Mouse (Mus musculus) liver, adult 2 months (tissue): Measurements from ENCODE around the gene Lrba. TPM values are rescaled to one million over a fixed set of nuclear protein-coding genes. Genes with fewer than 3 reads are reported as not detected.

Source experiments
- DNase-seq: peaks from one replicate; pipeline ENCODE4 v3.0.0-alpha.2; 2011; ENCODE audit warnings: low read depth, low spot score; ENCODE audit errors: extremely low read depth
- H3K27ac ChIP-seq: fragments of 200-500 bp; replicated peaks from 2 replicates; pipeline ENCODE4 v1.5.1; 2012; ENCODE audit warnings: low read depth, mild to moderate bottlenecking, control low read depth, inconsistent platforms, low read length; ENCODE audit not compliant: insufficient read depth
- H3K27me3 ChIP-seq: fragments of 200-500 bp; 2 replicates; pipeline ENCODE4 v1.6.1; 2012; ENCODE audit warnings: mild to moderate bottlenecking, moderate library complexity, low read length, inconsistent platforms; ENCODE audit not compliant: control insufficient read depth, insufficient read depth
- H3K36me3 ChIP-seq: fragments of 200-500 bp; 2 replicates; pipeline ENCODE4 v1.6.1; 2012; ENCODE audit warnings: low read length, inconsistent platforms; ENCODE audit not compliant: control insufficient read depth, insufficient read depth
- H3K4me1 ChIP-seq: fragments of 200-500 bp; 2 replicates; pipeline ENCODE4 v1.6.1; 2011; ENCODE audit warnings: low read length; ENCODE audit not compliant: control insufficient read depth, insufficient read depth
- H3K4me3 ChIP-seq: fragments of 200-500 bp; 2 replicates; pipeline ENCODE4 v1.5.1; 2011; ENCODE audit warnings: low read depth, mild to moderate bottlenecking, control low read depth, low read length, moderate library complexity; ENCODE audit not compliant: insufficient read depth
- H3K79me2 ChIP-seq: fragments of 200-500 bp; 2 replicates; pipeline ENCODE4 v1.6.1; 2012; ENCODE audit warnings: inconsistent platforms, mild to moderate bottlenecking, low read length, moderate library complexity; ENCODE audit not compliant: control insufficient read depth, insufficient read depth
- H3K9ac ChIP-seq: fragments of 200-500 bp; 2 replicates; pipeline ENCODE4 v1.6.1; 2012; ENCODE audit warnings: low read depth, mild to moderate bottlenecking, control low read depth, inconsistent platforms, low read length
- CTCF ChIP-seq: fragments of 200-500 bp; IDR thresholded peaks from 2 replicates; pipeline ENCODE4 v1.5.1; 2011; ENCODE audit warnings: low read depth, low read length, control low read depth
- POLR2A ChIP-seq: fragments of 200-500 bp; IDR thresholded peaks from 2 replicates; pipeline ENCODE4 v1.6.1; 2011; ENCODE audit warnings: low read length, control low read depth; ENCODE audit not compliant: insufficient read depth; ENCODE audit errors: extremely low read depth
- WGBS: fragments of 180-500 bp; shearing (Covaris S2); methylation state at CpG from one replicate; pipeline ENCODE4 v1.1.7; 2018; 5-methylcytosine and 5-hydroxymethylcytosine counted together
- polyA plus RNA-seq: library from polyadenylated mRNA; depleted of rRNA; stranded (reverse); fragments of >200 nt; gene quantifications from 2 replicates; pipeline ENCODE4 v1.2.3, GENCODE M21; 2012
- total RNA-seq: library from RNA; depleted of rRNA; stranded (reverse); fragments of >200 nt; gene quantifications from 2 replicates; pipeline ENCODE4 v1.2.3, GENCODE M21; 2014

Lrba gene
- total and polyA plus RNA-seq, 2 experiments = 8.4 to 26.1 TPM

- H3K79me2 ChIP-seq = no peaks in the 10 kb centered on the region
- DNase-seq = no peak
- no peak overlapping the region for H3K27ac ChIP-seq
- no peak overlapping the region for H3K9ac ChIP-seq
- H3K4me1 ChIP-seq = no peaks in the 10 kb centered on the region
- H3K36me3 ChIP-seq = no peaks in the 10 kb centered on the region
- TF ChIP-seq POLR2A (no peak), CTCF (no peak)
- no peaks in the 10 kb centered on the region for H3K27me3 ChIP-seq
- no peak overlapping the region for H3K4me3 ChIP-seq
- WGBS = 95% methylated on average over 3 of the region's 3 CpGs
Measured at GRCm38 (mm10) chr3:86572519-86573244, 348.2 kb downstream of the Lrba start.

DNA sequence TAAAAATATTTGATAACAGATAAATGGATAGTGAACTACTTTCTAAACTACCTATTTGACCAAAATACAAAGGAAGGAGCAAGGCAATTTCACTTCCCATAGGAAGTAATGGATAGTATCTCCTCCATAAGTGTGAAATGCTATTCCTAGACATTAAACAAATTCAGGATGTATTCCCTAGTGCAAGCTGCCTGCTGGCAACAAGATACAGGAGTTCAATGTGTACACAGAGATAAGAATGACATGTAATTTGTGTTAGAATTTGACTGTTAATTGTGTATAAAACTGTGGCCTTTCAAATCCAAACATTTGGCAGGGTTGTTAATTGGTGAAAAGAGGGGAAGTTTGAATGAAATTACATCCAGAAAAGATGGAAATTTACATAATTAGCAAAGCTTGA, 350.8 kb downstream of the Lrba start:
- Histone ChIP-seq H3K4me3 (no peak overlapping the region), H3K79me2 (no peaks in the 10 kb centered on the region), H3K36me3 (no peaks in the 10 kb centered on the region), H3K9ac (no peak overlapping the region), H3K27me3 (no peaks in the 10 kb centered on the region), H3K4me1 (no peaks in the 10 kb centered on the region), H3K27ac (no peak overlapping the region)
- no peak for DNase-seq
- TF ChIP-seq CTCF = no peak
- no peak for TF ChIP-seq POLR2A

DNA sequence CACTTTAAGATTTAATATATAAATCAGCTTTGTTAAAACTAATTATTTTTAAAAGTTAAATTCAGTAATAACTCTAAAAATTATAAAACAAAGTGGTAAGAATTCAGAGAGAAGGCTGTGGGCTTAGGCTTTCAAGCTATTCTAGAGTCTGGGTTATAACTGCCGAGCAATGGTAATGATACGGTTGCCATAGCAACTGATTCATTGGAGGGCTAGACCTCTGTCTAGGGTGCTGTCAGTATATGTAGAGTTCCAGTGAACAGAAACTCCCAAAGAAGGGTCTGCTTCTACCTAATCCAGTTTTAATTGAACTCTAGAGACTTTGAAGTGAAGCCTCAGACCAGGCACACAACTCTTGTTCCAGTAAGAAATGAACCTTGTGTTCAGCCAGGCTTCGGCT, 377.8 kb downstream of the Lrba start:
- H3K79me2 ChIP-seq = no peaks in the 10 kb centered on the region
- no peak overlapping the region for H3K4me3 ChIP-seq
- H3K27me3 ChIP-seq = no peaks in the 10 kb centered on the region
- H3K9ac ChIP-seq = no peak overlapping the region
- no peaks in the 10 kb centered on the region for H3K4me1 ChIP-seq
- WGBS = 93% methylated on average over 3 of the region's 3 CpGs
- H3K27ac ChIP-seq = no peak overlapping the region
- H3K36me3 ChIP-seq = no peaks in the 10 kb centered on the region
- TF ChIP-seq CTCF (no peak), POLR2A (no peak)
- DNase-seq = no peak

GRCm38 (mm10) chr3:86605775-86606174, 381.3 kb downstream of the Lrba start:
- DNase-seq = no peak
- TF ChIP-seq CTCF (no peak), POLR2A (no peak)
- Histone ChIP-seq H3K27me3 (no peaks in the 10 kb centered on the region), H3K4me3 (no peak overlapping the region), H3K27ac (no peak overlapping the region), H3K79me2 (no peaks in the 10 kb centered on the region), H3K4me1 (no peaks in the 10 kb centered on the region), H3K36me3 (no peaks in the 10 kb centered on the region), H3K9ac (no peak overlapping the region)
- WGBS = 92% methylated on average over 8 of the region's 8 CpGs

- no peaks in the 10 kb centered on the region for H3K4me1 ChIP-seq
- H3K79me2 ChIP-seq = no peaks in the 10 kb centered on the region
- no peak overlapping the region for H3K4me3 ChIP-seq
- H3K27me3 ChIP-seq = no peaks in the 10 kb centered on the region
- H3K27ac ChIP-seq = no peak overlapping the region
- TF ChIP-seq CTCF (no peak), POLR2A (no peak)
- H3K9ac ChIP-seq = no peak overlapping the region
- DNase-seq = no peak
- no peaks in the 10 kb centered on the region for H3K36me3 ChIP-seq
- 76% methylated on average over 4 of the region's 4 CpGs for WGBS
Measured at GRCm38 (mm10) chr3:86627008-86627743, 402.7 kb downstream of the Lrba start.

GRCm38 (mm10) chr3:86629379-86629778, 404.9 kb downstream of the Lrba start:
- Histone ChIP-seq H3K27ac (no peak overlapping the region), H3K4me3 (no peak overlapping the region), H3K4me1 (no peaks in the 10 kb centered on the region), H3K36me3 (no peaks in the 10 kb centered on the region), H3K27me3 (no peaks in the 10 kb centered on the region), H3K9ac (no peak overlapping the region), H3K79me2 (no peaks in the 10 kb centered on the region)
- 84% methylated on average over 4 of the region's 4 CpGs for WGBS
- no peak for DNase-seq
- TF ChIP-seq POLR2A (no peak), CTCF (no peak)
